Comparison of ENCODE assay signal across 8 mouse cellular contexts in genomic region chr15:94254091-94254860, GRCm38 (mm10).
DNase-seq lines count a peak whose midpoint lies in the region; TF ChIP-seq lines count a peak whose summit lies in the region.

No protein-coding gene starts in this region.

- no peak for TF ChIP-seq POLR2A in brain, embryonic 14.5 days (IDR thresholded peaks at IDR 0.05; ENCODE audit: borderline replicate concordance, extremely low read depth, insufficient read depth, insufficient read length, poor library complexity, severe bottlenecking)

- peak; percentile 18; the same call in 1 of the 2 replicates for TF ChIP-seq CTCF in brain, embryonic 14.5 days (IDR thresholded peaks at IDR 0.05; ENCODE audit: borderline replicate concordance, extremely low read depth, insufficient read depth, insufficient read length)

- peak; percentile 40 for DNase-seq in kidney, postnatal 10 days
- DNase-seq in kidney, postnatal 25 days, result no peak
- DNase-seq in brain, embryonic 14.5 days (ENCODE audit: low read depth), result peak; percentile 94
- DNase-seq in cerebellum, postnatal 10 days, result peak; percentile 98
- DNase-seq in lung, postnatal 10 days, result peak; percentile 79
- DNase-seq in testis, postnatal 10 days (ENCODE audit: low spot score), result no peak
- no peak for DNase-seq in adrenal gland, postnatal 4 days (ENCODE audit: low spot score in 2 of 2)
- DNase-seq in spleen, adult 12 weeks (ENCODE audit: low spot score), result no peak

Comparison
In these comparisons a context has a peak if more than half of its experiments do, and no peak if none do; other contexts are left out.
1. DNase-seq: peak in kidney, postnatal 10 days (single experiment), brain, embryonic 14.5 days (single experiment), cerebellum, postnatal 10 days (2 of 2) and lung, postnatal 10 days (single experiment); none in kidney, postnatal 25 days (0 of 2), testis, postnatal 10 days (single experiment), adrenal gland, postnatal 4 days (0 of 2) and spleen, adult 12 weeks (single experiment).